Mouse (Mus musculus): ENCODE data around the gene Rab43.
"Not testable (repeated sequence)": the region's sequence is repeated elsewhere in the genome, so short reads cannot be mapped to it uniquely, and the experiment has no call there.

The Rab43 gene

DNA sequence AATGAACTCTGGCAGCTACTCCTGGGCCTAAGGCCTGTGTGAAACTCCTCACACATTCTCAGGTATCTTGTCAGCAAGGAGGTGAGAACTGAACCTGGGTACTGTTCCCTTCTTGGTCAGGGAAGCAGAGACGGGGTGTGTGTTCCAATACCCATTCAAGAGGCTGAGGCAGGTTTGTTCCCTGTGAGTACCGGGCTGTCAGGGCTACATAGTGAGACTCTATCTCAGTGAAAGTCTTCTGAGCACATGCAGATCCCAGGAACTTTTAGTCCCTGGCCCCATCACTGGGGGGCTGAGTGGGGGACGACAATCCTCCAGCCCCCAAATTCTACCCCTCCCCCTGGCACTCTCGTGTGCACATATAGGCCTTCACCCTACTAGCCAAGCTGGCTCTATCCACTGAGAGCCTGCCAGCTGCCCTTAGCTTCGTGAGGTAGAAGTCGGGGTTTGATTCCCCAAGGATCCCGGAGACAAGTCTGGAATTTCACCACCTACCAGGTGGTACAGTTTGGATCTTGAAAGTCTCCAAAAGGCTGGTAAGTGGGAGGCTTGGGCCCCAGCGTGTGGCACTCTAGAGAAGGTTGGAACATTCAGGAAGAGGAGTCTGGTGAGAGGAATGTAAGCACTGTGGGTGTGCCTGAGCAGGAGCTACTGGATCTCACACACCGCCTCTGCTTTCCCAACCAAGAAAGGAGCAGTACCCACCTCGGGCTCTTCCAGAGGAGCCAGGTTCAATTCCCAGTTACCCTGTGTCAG, 31.2 kb downstream of the Rab43 start:
- DNase-seq, result no peak

DNA sequence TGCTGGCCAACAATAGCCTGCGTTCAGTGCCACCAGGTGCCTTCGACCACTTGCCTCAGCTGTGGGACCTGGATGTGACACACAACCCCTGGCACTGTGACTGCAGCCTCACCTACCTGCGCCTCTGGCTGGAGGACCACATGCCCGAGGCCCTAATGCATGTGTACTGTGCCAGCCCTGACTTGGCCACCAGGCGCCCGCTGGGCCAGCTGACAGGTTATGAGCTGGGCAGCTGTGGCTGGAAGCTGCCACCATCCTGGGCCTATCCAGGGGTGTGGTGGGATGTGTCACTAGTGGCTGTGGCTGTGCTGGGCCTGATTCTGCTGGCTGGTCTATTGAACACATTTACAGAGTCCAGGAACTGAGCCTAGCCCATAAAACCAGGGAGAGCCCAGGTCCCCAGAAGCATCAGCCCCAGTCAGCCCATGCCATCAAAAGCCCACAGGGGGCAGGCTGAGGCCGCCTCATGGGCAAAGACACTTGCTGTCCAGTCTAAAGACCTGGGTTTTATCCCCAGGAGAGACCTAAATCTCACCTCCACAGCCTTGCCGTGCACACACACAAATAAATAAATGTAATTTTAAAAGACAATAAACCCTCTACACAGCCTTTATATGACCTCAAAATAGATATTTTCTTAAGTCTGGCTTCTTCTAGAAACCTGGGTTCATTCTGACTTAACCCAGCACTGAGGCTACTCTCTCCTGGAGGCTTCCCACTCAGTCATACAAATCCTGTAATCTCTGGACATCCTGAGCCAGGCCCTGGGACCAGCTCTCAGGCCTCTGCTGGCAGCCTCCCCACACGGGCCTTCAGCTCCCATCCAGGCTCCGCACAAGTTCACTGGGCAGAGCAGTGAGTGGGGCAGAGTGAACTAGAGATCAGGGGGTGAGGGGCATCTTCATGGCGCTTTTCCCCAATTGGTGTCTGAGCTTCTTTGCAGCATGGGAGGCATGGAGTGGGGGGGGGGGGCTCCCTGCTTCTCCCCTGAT, 32.5 kb downstream of the Rab43 start:
- no peak for DNase-seq

- DNase-seq, result no peak
Measured at GRCm38 (mm10) chr6:87778294-87779173, 33.4 kb downstream of the Rab43 start.

DNA sequence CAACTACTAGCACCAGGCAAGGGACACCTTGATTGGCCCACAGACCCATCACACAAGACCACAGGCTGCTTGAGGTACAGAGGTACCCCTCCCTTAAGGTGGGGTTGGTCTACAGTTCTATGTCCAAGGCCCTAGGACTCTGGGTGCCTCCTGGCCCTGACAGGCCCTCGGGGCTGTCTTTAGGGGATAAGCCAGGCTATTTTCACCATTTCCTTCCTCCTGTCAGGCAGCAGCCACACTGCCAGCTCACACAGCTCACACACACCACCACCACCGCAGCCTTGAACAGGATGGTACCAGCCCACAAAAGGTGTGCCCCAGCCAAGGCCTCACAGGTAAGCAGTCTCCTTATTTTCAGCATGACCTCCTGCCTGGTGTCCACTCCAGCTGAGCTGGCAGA, 34.1 kb downstream of the Rab43 start, which contains the start of gene Gp9:
Gene Gp9, plus strand, starts transcription at position 231 of the 400 bp plus-strand sequence.
- DNase-seq, result no peak

- DNase-seq, result no peak
Measured at GRCm38 (mm10) chr6:87776663-87777062, 35.3 kb downstream of the Rab43 start.

- DNase-seq, result no peak
Measured at GRCm38 (mm10) chr6:87775588-87776245, 36.2 kb downstream of the Rab43 start.

DNA sequence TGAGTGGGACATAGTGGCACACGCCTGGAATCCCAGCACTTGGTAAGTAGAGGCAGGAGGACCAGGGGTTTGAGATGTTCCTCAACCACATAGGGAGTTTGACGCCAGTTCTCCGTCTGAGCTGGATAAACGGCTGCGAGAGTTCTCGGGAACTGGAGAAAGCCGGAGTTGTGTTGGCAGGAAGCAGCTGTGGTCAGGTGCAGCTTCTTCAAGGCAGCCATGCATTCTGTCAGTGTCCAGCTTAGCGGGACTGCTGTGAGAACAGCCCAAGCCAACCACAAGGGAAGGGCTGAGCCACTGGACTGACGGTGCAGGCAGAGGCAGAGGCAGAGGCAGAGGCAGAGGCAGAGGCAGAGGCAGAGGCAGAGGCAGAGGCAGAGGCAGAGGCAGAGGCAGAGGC, 37.1 kb downstream of the Rab43 start:
- no peak for DNase-seq

DNA sequence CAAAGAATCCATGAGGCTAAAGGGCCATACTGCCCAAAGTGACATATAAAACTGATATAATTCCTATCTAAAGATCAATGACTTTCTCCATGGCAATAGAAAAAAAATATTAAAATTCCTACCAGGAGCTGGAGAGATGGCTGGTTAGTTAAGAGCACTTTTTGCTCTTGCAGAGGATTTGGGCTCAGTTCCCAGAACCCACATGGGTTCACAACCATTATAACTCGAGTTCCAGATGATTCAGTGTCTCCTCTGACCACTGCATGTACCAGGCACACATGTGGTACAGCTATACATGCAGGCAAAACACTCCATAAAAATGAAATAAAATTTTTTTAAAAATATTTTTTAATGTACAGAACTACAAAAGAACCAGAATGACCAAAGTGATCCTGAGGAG, 37.5 kb downstream of the Rab43 start:
- DNase-seq, result no peak

DNA sequence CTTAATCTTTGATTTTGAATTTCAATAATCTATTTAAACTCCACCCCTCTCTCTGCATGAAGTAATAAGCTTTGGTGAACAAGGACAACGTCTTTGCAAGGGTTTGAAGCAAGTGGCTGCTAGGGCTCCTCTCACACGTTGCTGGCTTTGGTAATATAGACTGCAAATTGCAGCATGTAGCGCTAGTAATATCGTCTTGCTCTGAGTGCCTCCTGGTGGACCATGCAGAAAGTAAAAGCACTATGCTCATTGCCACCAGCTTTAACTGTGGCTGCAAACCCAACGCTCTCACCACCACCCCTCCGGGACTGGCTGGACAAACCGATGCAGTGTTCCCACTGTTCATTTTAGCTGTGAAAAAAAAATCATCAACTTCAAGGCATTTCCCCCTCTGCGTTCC, 41.3 kb downstream of the Rab43 start:
- no peak for DNase-seq

DNA sequence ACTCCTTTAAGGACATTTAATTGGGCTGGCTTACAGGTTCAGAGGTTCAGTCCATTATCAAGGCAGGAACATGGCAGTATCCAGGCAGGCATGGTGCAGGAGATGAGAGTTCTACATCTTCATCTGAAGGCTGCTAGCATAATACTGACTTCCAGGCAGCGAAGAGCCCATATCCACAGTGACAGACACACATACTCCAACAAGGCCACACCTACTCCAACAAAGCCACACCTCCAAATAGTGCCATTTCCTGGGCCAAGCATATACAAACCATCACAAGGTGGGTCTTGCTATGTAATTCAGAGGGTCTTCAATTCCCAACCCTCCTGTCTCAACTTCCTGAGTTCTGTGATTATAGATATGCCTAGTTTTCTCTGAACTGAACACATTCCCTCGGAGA, 47.7 kb downstream of the Rab43 start:
- DNase-seq, result not testable (repeated sequence)

- no peak for DNase-seq
Measured at GRCm38 (mm10) chr6:87763376-87764280, 48.3 kb downstream of the Rab43 start.

DNA sequence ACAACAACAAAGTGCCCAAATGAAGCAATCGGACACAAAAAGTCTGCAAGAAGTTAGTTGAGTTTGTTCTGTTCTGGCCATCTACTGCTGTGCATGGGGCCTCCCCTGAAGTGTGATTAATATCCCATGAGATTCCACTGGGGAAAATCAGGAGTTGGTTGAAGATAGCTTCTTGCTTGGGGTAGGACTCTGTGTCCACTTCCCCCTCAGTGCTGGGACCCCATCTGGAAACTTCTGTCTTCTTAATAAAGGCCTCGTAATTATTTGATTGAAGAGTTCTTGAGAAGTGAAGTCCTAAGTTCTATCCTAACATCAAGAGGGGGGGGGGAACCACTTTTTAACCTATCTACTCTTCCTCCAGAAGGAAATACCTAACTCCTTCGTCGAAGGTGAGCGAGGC, 49.8 kb downstream of the Rab43 start:
- no peak for DNase-seq

DNA sequence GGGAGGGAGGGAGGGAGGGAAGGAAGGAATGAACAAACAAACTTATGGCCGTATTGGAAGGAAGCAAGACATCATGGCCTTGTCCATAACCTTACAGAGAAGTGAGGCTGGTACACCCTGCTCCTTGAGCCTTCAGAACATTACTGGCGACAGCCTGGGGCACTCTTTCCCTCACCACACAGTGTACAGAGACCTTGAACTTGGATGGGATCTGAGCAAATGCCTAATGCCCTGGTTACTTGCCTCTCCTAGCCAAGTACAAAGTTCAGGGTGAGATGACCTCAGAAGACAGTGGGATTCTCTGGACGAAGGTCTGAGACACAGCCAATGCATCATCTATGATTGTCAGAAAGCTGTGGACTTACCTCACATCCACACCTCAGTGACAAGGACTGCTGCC, 52.1 kb downstream of the Rab43 start:
- DNase-seq, result no peak

DNA sequence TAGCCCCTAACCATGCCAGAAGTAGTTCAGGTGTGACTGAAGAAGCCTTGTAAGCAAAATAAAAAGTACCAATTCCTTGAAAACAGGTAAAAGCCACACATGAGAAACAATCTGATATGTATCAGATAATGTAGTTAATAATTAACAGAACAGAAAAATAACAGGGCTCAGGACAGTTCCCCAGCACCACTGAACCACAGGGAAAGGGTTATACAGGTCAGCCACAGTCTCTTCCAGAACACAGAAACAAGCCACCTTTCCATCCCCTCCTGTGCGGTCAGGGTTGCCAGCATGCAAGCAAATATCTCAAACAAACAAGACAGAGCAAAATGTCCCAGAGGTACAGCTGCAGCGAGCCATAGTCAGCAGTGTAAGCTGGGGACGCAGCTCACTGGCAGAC, 52.6 kb downstream of the Rab43 start:
- DNase-seq, result no peak

DNA sequence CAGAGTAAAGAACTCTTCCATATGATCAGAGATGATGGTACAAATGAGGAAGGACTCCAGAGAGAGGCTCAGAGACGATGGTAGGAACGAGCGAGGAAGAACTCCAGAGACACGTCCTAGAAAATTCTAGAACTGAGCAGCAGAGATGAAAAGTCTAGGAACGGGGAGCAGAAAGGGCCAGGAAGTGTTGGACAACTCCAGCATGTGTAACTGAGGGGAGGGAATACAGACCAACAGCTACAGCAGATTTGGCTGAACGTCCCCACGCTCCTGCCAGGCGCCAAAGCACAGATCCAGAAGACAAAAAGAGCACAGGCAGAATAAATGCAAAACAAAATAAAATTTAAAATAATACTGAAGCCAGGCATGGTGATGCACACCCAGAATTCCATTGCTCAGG, 55.1 kb downstream of the Rab43 start:
- no peak for DNase-seq

- DNase-seq, result no peak
Measured at GRCm38 (mm10) chr6:87755196-87755595, 56.8 kb downstream of the Rab43 start.

GRCm38 (mm10) chr6:87751574-87751973, 60.4 kb downstream of the Rab43 start:
- no peak for DNase-seq

- no peak for DNase-seq
Measured at GRCm38 (mm10) chr6:87750184-87750910, 61.6 kb downstream of the Rab43 start.

DNA sequence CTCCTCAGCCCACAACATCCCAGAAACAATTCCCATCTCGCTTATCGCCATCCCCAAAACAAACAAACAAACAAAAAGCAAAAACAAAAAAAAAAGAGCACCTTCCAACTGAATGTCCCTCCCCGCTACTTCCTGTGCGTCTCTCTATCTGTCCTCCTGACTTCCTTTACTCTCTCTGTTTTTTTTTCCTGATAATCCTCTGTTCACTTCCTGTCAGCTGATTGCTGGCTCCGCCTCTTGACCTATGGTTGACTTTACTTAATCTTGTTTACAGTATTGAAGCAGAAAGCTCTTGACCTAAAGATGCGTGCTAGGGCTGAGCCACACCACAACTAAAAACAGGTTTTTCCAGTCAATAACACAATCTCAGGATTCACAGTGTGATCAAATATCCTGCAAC, 63.4 kb downstream of the Rab43 start:
- DNase-seq, result no peak

DNA sequence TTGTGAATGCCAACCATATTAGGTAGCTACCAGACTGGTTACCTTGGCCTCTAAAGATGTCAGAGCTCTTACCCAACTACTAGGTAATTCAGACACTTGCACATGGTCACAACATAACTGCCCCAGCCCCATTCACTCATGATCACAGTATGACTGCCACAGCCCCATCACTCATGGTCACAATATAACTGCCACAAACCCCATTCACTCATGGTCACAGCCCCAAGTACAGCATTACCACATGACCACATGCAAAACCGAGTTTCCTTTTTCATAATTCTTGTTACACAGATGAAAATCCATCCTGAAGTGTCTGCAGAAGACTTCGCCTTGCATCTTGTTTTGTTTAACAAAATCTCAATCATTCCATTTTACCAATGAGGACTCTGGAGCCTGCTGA, 63.9 kb downstream of the Rab43 start:
- DNase-seq, result no peak

DNA sequence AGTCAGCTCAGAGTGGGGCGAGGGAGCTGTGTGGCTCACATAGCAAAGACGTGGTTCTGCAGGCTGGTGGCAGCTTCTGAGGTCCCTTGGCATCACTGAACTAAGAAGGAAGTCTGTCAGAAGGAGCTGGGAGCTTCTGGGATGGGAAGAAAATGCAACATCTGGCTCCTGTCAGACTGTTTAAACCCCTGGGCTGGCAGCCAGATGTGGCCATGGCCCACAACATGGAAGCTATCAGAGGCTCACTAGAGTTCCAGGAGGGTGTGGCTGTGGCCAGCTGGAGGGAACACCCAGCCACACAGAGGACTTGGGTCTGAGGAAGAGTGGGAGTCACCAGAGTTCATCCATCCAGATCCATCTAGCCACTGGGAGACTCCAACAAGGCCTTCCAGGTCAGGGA, 65.1 kb downstream of the Rab43 start:
- DNase-seq, result no peak

Measured in right cerebral cortex, postnatal 25 days (tissue).